Mouse (Mus musculus) gastrocnemius, postnatal 14 days (tissue): Measurements from ENCODE around the gene Izumo2. TPM values are rescaled to one million over a fixed set of nuclear protein-coding genes. Genes with fewer than 3 reads are reported as not detected.
A peak's percentile ranks its signal among the peaks of the same experiment; 100 is the strongest.

Source experiments
- DNase-seq: peaks from one replicate; pipeline ENCODE4 v3.0.0; 2021; ENCODE audit warnings: mixed read lengths
- intact Hi-C: fragments of 180-260 bp; cut with DNase I; formaldehyde crosslinking; loops from one replicate; pipeline ENCODE4 v1.15.1; 2025; ENCODE audit warnings: low total_unique reads
- long read RNA-seq, 2 experiments: library from polyadenylated mRNA; stranded (forward); transcript quantifications; one replicate each; pipeline ENCODE4 v2.0.0; 2021
- total RNA-seq, 2 experiments: library from RNA; stranded (reverse); gene quantifications; 2 replicates each; pipeline ENCODE4 v1.2.3; 2021

Izumo2 gene
- not detected for total RNA-seq
- long read RNA-seq, experiment 1, result 0 reads
- long read RNA-seq, experiment 2, result 0 reads

GRCm38 (mm10) chr7:44708574-44708973 is at the start of gene Izumo2:
TSS of gene Izumo2 (plus strand) at chr7:44708742.
- intact Hi-C loops, result loop anchor here (2.0 kb wide), 1 partner anchor 60 kb away; no protein-coding TSS in a partner anchor
- no peak for DNase-seq

- intact Hi-C loops, result no loop called here
- DNase-seq, result no peak
These were observed 47.3 kb upstream of the Izumo2 start for GRCm38 (mm10) chr7:44661219-44661618.

GRCm38 (mm10) chr7:44662168-44662567 is 46.4 kb upstream of the Izumo2 start:
- intact Hi-C loops, result no loop called here

GRCm38 (mm10) chr7:44662569-44662968 is 46.0 kb upstream of the Izumo2 start:
- intact Hi-C loops, result no loop called here
- no peak for DNase-seq

More at GRCm38 (mm10) chr7:44662168-44662567, 46.4 kb upstream of the Izumo2 start:
- DNase-seq, result no peak

GRCm38 (mm10) chr7:44663546-44663945 is 45.0 kb upstream of the Izumo2 start:
- DNase-seq, result no peak
- intact Hi-C loops, result no loop called here

- no peak for DNase-seq
- intact Hi-C loops, result no loop called here
These were observed 43.8 kb upstream of the Izumo2 start for GRCm38 (mm10) chr7:44664731-44665130.

GRCm38 (mm10) chr7:44666462-44666861 is 42.1 kb upstream of the Izumo2 start:
- DNase-seq, result no peak
- intact Hi-C loops, result no loop called here

- intact Hi-C loops, result no loop called here
- no peak for DNase-seq
These were observed 40.4 kb upstream of the Izumo2 start for GRCm38 (mm10) chr7:44667996-44668738.

- intact Hi-C loops, result no loop called here
- DNase-seq, result no peak
These were observed 39.4 kb upstream of the Izumo2 start for GRCm38 (mm10) chr7:44669103-44669502.

GRCm38 (mm10) chr7:44670803-44671202 is 37.7 kb upstream of the Izumo2 start, which contains the start of gene Myh14:
TSS of gene Myh14 (minus strand) at chr7:44670843.
- intact Hi-C loops, result no loop called here
- peak; percentile 89 for DNase-seq

GRCm38 (mm10) chr7:44672193-44672592 is 36.3 kb upstream of the Izumo2 start:
- no peak for DNase-seq
- intact Hi-C loops, result no loop called here

- intact Hi-C loops, result no loop called here
- no peak for DNase-seq
These were observed 34.0 kb upstream of the Izumo2 start for GRCm38 (mm10) chr7:44674511-44674910.

- intact Hi-C loops, result no loop called here
- no peak for DNase-seq
These were observed 33.4 kb upstream of the Izumo2 start for GRCm38 (mm10) chr7:44675171-44675570.

GRCm38 (mm10) chr7:44676126-44676525 is 32.4 kb upstream of the Izumo2 start:
- intact Hi-C loops, result no loop called here
- no peak for DNase-seq

GRCm38 (mm10) chr7:44676611-44677010 is 31.9 kb upstream of the Izumo2 start:
- DNase-seq, result peak; percentile 25
- intact Hi-C loops, result no loop called here

- intact Hi-C loops, result no loop called here
- DNase-seq, result no peak
These were observed 24.9 kb upstream of the Izumo2 start for GRCm38 (mm10) chr7:44683656-44684055.

- intact Hi-C loops, result no loop called here
- DNase-seq, result no peak
These were observed 22.8 kb upstream of the Izumo2 start for GRCm38 (mm10) chr7:44685531-44686402.

- intact Hi-C loops, result no loop called here
- no peak for DNase-seq
These were observed 19.7 kb upstream of the Izumo2 start for GRCm38 (mm10) chr7:44688890-44689289.

GRCm38 (mm10) chr7:44689331-44689730 is 19.2 kb upstream of the Izumo2 start:
- intact Hi-C loops, result no loop called here
- no peak for DNase-seq

- intact Hi-C loops, result no loop called here
These were observed 14.9 kb upstream of the Izumo2 start for GRCm38 (mm10) chr7:44693427-44694175.

More at GRCm38 (mm10) chr7:44693427-44694175, 14.9 kb upstream of the Izumo2 start:
- no peak for DNase-seq
